Mouse (Mus musculus): ENCODE data around the gene Prss32. TPM values are rescaled to one million over a fixed set of nuclear protein-coding genes. Genes with fewer than 3 reads are reported as not detected.
"Not testable (repeated sequence)": the region's sequence is repeated elsewhere in the genome, so short reads cannot be mapped to it uniquely, and the experiment has no call there.

The Prss32 gene
- total RNA-seq, 2 experiments from 2014 or later, result not detected

DNA sequence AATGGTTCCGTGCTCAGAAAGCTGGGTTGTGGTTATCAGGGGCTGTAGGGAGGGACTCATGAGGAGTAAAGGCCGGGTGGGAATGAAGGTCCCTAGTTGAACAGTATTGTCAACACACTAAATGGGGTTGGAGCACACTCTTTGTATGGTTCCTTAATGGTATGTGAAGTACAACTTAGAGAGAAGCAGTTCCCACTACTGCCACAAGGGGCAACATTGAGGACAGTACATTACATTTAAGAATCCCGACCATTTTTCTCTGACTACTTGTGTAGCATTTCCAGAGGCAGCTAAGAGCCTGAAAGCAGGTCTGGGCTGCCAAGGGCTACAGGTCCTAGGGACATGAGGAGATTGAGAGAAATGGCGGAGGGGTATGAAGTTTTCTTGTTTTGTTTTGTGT lies 2.5 kb upstream of the Prss32 start:
- peak; percentile 55 for DNase-seq (ENCODE audit: low spot score)

DNA sequence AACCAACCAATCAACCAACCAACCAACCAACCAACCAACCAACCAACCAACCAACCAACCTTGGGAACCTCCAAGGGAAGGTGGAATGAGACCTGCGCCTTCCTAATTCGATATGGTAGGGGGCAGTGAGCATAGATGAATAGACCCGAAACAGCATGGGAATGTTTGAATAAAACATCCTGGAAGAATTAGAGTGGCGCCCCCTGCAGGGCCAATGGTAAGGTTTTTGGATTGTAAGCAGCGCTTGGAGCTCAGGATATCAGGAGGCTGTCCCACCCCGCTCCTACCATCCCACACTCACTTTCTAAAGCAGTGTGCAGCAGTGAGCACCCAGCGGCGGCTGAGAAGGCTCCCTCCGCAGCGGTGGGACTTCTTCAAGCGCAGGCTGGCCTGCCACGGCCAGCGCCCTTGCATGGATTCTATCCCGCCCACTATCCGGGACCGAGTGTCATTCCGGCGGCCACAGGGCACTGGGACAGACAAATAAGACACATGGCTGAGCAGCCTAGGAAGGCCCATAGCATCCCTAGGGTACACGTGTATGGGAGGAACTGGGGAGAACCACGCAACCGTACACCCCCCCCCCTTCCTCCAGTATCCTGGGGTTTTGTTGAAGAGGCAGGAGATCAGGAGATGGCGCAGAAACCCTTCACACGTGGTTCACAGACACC lies 379 bp upstream of the Prss32 start:
- no peak for DNase-seq (ENCODE audit: low spot score)

DNA sequence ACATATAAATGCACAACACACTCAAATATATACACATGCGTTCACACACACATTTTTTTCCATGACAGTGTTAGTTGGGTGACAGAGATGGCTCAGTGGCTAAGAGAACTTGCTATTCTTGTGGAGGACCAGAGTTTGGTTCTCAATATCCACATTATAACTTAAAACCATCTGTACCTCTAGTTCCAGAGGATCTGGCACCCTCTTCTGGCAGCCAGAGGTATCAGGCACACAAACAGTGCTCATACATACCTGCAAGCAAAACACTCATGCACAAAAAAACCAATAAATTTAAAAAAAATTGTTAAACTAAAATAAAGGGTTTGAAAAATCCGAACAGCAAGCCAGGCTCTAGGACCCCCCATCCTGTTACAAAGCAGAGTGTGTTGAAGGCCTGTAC lies 6.4 kb downstream of the Prss32 start:
- DNase-seq (ENCODE audit: low spot score), result no peak

DNA sequence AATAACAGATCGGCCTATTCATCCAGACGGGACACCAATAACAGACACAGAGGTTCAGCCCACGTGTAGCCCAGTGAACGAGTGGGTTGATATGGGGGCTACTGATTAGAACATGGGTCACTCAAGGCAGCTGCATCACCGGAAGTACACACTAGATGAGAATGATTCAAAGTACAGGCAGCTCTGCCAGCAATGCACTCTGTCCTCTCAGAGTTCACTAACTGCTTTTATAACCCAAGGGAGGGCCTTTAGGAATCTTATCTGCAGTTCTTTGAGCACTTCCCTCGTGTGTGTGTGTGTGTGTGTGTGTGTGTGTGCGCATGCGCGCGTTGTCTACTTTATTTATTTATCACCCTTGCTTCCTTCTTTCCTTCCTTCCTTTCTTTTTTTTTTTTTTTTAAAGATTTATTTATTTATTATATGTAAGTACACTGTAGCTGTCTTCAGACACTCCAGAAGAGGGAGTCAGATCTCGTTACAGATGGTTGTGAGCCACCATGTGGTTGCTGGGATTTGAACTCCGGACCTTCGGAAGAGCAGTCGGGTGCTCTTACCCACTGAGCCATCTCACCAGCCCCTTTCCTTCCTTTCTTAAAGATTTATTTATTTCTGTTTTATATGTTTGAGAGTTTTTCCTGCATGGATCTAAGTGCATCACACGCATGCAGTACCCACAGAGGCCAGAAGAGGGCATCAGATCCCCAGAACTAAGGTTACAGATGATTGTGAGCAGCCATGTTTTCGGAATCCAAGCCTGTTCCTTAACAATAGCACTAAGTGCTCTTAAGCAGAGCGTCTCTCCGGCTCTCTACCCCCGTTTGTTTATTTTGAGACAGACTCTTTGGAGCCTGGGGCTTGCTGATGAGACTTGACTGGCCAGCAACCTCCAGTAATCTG lies 7.4 kb downstream of the Prss32 start:
- DNase-seq (ENCODE audit: low spot score), result peak; percentile 62

DNA sequence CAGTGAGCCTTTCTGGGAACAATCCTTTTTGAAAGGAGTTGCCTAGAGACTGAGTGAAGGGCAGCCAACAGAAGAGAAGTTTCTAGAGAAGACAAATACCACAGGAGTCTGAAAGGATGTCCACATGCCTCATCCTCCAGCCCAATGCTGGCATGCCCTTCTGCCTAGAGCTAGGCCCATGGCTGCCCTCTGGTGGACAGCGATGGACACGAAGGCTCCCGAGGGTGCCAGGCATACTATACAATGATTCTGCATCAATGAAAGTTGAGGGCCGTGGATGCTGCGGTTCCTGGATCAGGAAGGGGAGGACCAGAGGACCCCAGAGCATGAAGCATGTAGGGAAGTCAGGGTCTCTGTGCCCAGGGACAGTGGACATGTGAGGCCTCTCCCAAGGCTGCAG lies 9.6 kb downstream of the Prss32 start:
- peak; percentile 11 for DNase-seq (ENCODE audit: low spot score)

DNA sequence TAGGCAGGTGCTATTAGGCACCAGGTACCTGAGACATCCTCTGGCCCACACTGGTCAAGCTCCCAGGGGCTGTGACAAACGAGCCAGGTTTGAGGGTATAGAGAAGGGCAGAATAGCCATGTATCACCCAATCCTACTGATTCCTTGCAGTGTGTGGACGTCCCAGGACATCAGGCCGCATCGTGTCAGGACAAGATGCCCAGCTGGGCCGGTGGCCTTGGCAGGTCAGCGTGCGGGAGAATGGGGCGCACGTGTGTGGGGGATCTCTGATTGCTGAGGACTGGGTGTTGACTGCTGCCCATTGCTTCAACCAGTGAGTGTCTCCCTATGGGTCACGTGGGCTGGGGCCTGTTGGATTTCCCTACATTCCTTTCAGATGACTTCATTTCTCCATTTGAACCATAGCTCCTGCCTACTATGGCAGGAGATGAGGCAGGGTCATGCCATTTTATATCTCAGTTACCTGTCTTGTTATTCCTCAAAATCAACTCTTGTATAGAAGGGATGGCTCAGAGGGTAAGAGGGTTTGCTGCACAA lies 10.6 kb downstream of the Prss32 start:
- DNase-seq (ENCODE audit: low spot score), result no peak

DNA sequence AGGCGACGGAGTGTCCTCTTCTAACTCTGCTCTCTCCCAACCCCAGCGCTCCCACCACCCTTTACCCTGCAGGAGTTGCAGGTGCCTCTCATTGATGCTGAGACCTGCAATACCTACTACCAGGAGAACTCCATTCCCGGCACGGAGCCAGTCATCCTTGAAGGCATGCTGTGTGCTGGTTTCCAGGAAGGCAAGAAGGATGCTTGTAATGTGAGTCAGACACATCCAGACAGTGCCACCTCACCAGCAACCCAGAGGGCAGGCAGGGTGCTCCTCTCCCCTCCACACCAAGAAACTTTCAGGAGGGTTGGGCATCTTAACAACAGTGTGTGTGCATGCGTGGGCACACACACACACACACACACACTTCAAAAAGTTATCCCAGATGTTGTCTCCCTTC lies 13.5 kb downstream of the Prss32 start:
- DNase-seq (ENCODE audit: low spot score), result no peak

DNA sequence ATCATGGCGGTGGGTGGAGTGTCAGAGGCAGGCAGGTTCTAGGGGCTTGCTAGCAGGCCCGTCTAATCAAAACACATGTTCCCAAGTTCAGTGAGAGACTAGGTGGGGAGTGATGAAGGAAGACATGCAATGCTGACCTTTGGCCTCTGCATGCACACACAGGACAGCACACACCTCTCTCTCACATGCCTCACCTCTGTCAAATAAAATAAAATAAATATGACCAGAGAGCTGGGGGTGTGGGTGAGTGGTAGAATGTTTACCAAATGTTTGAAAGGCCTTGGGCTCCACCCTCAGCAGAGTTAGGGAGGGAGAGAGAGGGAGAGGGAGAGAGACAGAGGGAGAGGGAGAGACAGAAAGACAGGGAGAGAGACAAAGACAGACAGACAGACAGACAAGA lies 14.3 kb downstream of the Prss32 start:
- no peak for DNase-seq (ENCODE audit: low spot score)

DNA sequence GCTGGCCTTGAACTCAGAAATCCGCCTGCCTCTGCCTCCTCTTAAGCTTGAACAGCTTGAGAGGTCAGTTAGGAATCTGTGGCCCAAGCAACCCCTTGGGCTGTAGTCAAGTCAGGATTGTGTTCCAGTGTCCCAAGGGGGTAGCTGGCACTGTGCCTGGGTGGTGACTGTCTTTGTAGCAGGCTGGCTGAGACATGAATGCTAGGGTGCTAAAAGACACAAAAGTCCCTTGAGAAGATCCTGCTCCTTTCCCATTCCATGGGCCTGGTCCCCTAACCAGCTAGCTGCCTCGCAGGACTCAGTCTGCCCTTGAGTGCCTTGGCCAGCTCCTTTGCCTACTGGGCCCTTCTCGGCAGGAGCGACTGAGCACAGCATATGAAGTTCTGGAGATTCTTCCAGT lies 19.3 kb downstream of the Prss32 start:
- no peak for DNase-seq (ENCODE audit: low spot score)

DNA sequence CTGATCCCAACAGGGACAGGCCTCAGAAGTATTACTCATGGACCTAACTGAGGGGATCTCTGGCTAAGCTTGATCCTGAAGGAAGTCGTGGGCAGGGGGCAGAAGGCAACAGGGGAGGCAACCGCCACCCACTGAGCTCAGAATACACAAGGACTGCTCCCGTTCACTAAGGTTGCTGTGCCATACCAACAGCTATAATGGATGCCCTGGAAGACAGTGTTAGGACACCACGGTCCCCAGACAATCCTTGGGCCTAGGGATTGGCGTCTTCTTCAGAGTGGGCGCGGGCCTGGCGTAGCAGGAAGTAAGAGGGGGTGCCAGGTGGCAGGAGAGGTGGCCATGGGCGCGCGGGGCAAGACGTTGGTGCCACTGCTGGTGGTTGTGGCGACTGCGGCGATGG lies 24.1 kb downstream of the Prss32 start, which contains the start of gene Prss21:
TSS of gene Prss21 (plus strand) at position 301 of the 400 bp plus-strand sequence.
- DNase-seq (ENCODE audit: low spot score), result no peak

DNA sequence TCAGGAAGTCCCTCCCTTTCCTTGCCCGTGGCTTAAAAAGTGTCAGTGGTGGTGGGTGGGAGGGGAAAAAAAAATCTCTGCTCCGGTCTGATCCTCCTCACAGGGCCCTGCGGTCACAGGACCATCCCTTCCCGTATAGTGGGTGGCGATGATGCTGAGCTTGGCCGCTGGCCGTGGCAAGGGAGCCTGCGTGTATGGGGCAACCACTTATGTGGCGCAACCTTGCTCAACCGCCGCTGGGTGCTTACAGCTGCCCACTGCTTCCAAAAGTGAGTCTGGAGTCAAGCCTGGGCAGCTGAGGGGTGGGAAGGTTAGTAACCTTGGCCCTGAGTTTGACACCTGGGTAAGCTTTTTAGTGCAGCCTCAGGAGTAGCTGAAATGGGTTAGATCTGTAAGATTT lies 24.9 kb downstream of the Prss32 start:
- no peak for DNase-seq (ENCODE audit: low spot score)

DNA sequence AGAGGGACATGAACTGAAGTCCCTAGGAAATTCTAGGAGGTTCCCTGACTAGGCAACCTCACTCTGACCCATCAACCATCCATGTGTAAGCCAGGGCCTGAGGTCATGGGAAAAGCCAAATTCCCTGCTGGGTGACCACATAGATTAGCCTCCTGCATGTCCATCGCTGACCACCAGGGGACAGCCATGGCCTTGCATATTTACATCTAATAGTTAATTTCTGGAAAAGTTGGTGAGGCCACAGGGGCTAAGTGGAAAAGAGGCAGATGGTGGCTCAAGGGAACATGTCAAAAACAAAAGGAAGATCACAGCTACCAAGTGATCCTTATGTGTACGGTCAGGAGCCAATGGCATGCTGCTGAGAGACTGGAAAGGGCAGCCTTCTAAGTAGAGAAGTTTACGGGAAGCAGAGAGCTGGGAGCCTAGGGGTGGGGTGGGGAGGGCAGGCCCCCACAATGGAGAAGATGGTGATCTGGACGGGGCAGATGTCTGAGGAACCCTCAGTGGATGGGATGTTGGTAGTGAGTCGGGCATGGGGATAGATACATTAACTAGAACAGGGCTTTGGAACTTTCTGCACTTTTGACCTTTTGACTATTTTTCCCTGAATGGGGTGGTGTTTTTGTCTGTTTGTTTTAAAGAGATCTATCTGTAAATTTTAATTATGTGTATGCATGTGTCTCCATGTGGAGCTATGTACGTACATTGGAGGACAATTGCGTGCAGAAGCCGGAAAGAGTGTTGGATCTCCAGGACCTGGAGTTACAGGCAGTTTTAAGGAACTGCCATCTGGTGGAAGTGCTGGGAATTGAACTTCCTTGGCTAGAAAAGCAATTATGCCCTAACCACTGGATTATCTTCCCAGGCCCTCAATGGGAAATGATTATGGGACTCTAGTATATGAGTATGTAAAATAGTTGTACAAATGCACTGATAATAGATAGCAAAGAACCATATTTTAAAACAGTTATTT lies 30.5 kb downstream of the Prss32 start:
- DNase-seq (ENCODE audit: low spot score), result peak; percentile 43

DNA sequence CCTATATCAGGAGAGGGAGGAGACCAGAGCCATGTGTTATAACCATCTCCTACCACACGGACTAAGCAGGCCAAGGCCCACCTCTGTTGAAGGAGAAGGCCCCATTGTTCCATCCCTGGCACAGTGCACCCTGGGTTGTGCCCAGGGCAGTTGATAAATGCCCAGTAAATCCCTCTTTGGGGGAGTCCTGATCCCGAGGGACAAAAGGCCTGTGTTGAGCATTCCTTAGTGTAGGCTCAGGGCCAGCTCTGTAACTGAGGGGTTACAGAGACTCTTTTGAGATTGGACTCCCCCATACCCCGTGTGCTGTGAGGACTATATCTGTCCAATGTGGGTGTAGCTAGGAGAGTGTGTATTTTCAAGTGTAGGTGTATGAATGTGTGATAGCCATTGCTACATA lies 33.1 kb downstream of the Prss32 start:
- no peak for DNase-seq (ENCODE audit: low spot score)

DNA sequence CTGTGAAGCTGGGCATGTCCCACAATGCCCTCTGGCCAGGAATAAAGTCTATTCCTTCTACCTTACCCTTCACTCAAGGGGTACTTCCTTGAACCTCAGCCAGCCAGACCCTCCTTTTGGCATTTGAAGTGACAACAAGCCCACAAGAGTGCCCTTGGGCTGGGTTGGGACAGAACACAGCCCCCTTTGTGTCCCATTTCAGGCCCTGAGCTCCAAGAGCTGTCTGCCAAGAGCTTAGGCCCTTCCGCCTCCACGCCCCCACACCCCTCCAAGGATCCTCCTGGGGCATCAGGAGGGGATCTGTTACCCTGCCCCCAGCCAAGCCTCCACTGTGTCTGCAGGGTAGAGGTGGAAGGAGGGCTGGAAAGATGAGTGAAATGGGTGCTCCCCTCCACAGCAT lies 33.5 kb downstream of the Prss32 start:
- DNase-seq (ENCODE audit: low spot score), result no peak

DNA sequence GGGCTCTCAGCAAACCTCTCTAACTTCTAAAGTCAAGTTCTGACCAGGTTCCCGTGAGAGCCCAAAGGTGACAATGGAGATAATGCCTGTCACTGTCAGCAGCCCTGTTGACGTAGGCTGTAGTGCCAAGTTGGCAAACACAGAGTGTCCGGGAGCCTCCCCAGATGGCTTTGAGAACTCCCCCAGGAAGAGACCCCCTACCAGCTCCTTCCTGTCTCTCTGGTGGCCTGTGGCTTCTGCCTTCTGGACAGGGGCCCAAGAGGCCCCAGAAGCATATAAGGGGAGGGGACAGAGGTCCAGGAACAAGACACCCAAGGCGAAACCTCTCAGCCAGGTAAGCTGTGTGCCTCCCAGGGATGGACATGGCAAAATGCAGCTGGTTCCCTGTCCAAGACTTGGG lies 36.9 kb downstream of the Prss32 start, which contains the start of the genes Dcpp1 and Dcpp2:
TSS of gene Dcpp1 (plus strand) at position 301 of the 400 bp plus-strand sequence.
TSS of gene Dcpp2 (plus strand) at position 305 of the 400 bp plus-strand sequence.
- DNase-seq (ENCODE audit: low spot score), result not testable (repeated sequence)

Small RNAs within 50 kb of the gene (microRNA-seq; reads per million reads assigned to microRNA genes)
- 1.7 reads per million for gene Mir5125

Other genes with a start within 250 kb of the Prss32 start
- 1 to 10 TPM; 2.5 to 2.9 TPM for gene Zfp13, start 244.4 kb upstream of the Prss32 start, total RNA-seq (2021)
- not detected for gene Zscan10, start 243.0 kb upstream of the Prss32 start, total RNA-seq (2021)
- under 1 TPM in 1 of 2 experiments, not detected in 1; 0.07 TPM for gene Mmp25, start 198.6 kb upstream of the Prss32 start, total RNA-seq (2021)
- not detected for gene Bicdl2, start 183.3 kb upstream of the Prss32 start, total RNA-seq (2021)
- gene Hcfc1r1, start 170.3 kb upstream of the Prss32 start, total RNA-seq (2021), result 100 to 1,000 TPM; 135 to 138 TPM
- gene Thoc6, start 170.0 kb upstream of the Prss32 start, total RNA-seq (2021), result 1 to 10 TPM; 6.9 to 9.9 TPM
- 10 to 100 TPM; 19.6 to 99.5 TPM for gene Tnfrsf12a, start 166.4 kb upstream of the Prss32 start, total RNA-seq (2021)
- gene Cldn6, start 164.6 kb upstream of the Prss32 start, total RNA-seq (2021), result not detected
- under 1 TPM in 1 of 2 experiments, not detected in 1; 0.21 TPM for gene Cldn9, start 159.8 kb upstream of the Prss32 start, total RNA-seq (2021)
- gene 1520401A03Rik, start 121.1 kb upstream of the Prss32 start, total RNA-seq (2021), result not detected
- gene Pkmyt1, start 117.5 kb upstream of the Prss32 start, total RNA-seq (2021), result under 1 TPM; 0.32 to 0.57 TPM
- 1 to 10 TPM; 2.3 to 2.8 TPM for gene Paqr4, start 103.0 kb upstream of the Prss32 start, total RNA-seq (2021)
- gene Kremen2, start 98.0 kb upstream of the Prss32 start, total RNA-seq (2021), result not detected
- 10 to 100 TPM; 50.0 to 59.2 TPM for gene Flywch1, start 72.3 kb upstream of the Prss32 start, total RNA-seq (2021)
- gene Flywch2, start 57.8 kb upstream of the Prss32 start, total RNA-seq (2021), result not detected
- 100 to 1,000 TPM; 145 to 160 TPM for gene Srrm2, start 53.3 kb upstream of the Prss32 start, total RNA-seq (2021)
- gene Elob, start 14.7 kb upstream of the Prss32 start, total RNA-seq (2021), result 100 to 1,000 TPM; 394 to 418 TPM
- not detected for gene Prss33, start 7.8 kb upstream of the Prss32 start, total RNA-seq (2021)
- not detected for gene Prss41, start 317 bp downstream of the Prss32 start, total RNA-seq (2021)
- not detected for gene Prss21, start 24.2 kb downstream of the Prss32 start, total RNA-seq (2021)
- gene Dcpp1, start 37.0 kb downstream of the Prss32 start, total RNA-seq (2021), result not detected
- not detected for gene Dcpp2, start 37.0 kb downstream of the Prss32 start, total RNA-seq (2021)
- gene Dcpp3, start 73.6 kb downstream of the Prss32 start, total RNA-seq (2021), result not detected
- gene Sbp, start 97.8 kb downstream of the Prss32 start, total RNA-seq (2021), result not detected
- gene Sbpl, start 111.4 kb downstream of the Prss32 start, total RNA-seq (2021), result not detected
- not detected for gene Prss30, start 136.7 kb downstream of the Prss32 start, total RNA-seq (2021)
- not detected for gene Prss22, start 154.2 kb downstream of the Prss32 start, total RNA-seq (2021)
- not detected for gene Prss27, start 194.3 kb downstream of the Prss32 start, total RNA-seq (2021)
- gene Kctd5, start 229.6 kb downstream of the Prss32 start, total RNA-seq (2021), result 1 to 10 TPM; 6.1 to 7.8 TPM